Mouse (Mus musculus) intestine, embryonic 14.5 days (tissue): ENCODE measurements around the gene Zfp976. TPM values are rescaled to one million over a fixed set of nuclear protein-coding genes. Genes with fewer than 3 reads are reported as not detected.
"Not testable (repeated sequence)": the region's sequence is repeated elsewhere in the genome, so short reads cannot be mapped to it uniquely, and the experiment has no call there.

Experiments used
- ATAC-seq: fragments of 200-750 bp; cut with Nextera tagmentation; replicated peaks from 2 replicates; pipeline ENCODE4 v1.8.0; 2017; ENCODE audit warnings: low read depth, moderate number of reproducible peaks, moderate TSS enrichment, moderate library complexity; ENCODE audit not compliant: low FRiP score, low TSS enrichment
- DNase-seq: peaks from one replicate; pipeline ENCODE4 v3.0.0-alpha.2; 2018; ENCODE audit warnings: low spot score
- H3K27ac ChIP-seq: fragments of 300-500 bp; sonication (generic); 2 replicates; pipeline ENCODE4 v1.5.1; 2014; ENCODE audit warnings: low read depth, mild to moderate bottlenecking, control low read depth
- H3K27me3 ChIP-seq: fragments of 300-500 bp; sonication (generic); replicated peaks from 2 replicates; pipeline ENCODE4 v1.6.1; 2014; ENCODE audit warnings: low read length, control low read depth; ENCODE audit not compliant: control insufficient read depth, insufficient read depth
- H3K36me3 ChIP-seq: fragments of 300-500 bp; sonication (generic); 2 replicates; pipeline ENCODE4 v1.6.1; 2014; ENCODE audit warnings: low read length, control low read depth; ENCODE audit not compliant: control insufficient read depth, insufficient read depth
- H3K4me1 ChIP-seq: fragments of 300-500 bp; sonication (generic); replicated peaks from 2 replicates; pipeline ENCODE4 v1.6.1; 2014; ENCODE audit warnings: low read length, control low read depth, mixed read lengths; ENCODE audit not compliant: control insufficient read depth, insufficient read depth
- H3K4me2 ChIP-seq: fragments of 300-500 bp; sonication (generic); 2 replicates; pipeline ENCODE4 v1.6.1; 2014; ENCODE audit warnings: low read length
- H3K4me3 ChIP-seq: fragments of 300-500 bp; sonication (generic); 2 replicates; pipeline ENCODE4 v1.5.1; 2014; ENCODE audit warnings: low read depth, low read length, control low read depth, mixed read lengths
- H3K9ac ChIP-seq: fragments of 300-500 bp; sonication (generic); 2 replicates; pipeline ENCODE4 v1.6.1; 2014; ENCODE audit warnings: mild to moderate bottlenecking, low read length
- H3K9me3 ChIP-seq: fragments of 300-500 bp; sonication (generic); 2 replicates; pipeline ENCODE4 v1.6.1; 2016; ENCODE audit warnings: low read length, control low read depth; ENCODE audit not compliant: control insufficient read depth
- WGBS: fragments of 180-500 bp; shearing (Covaris S2); extraction: QIAGEN DNeasy Blood & Tissue Kit; methylation state at CpG from one replicate; pipeline ENCODE4 v1.1.7; 2014; 5-methylcytosine and 5-hydroxymethylcytosine counted together
- microRNA-seq: library from miRNA; unstranded; fragments of <30 nt; microRNA quantifications from one replicate; pipeline ENCODE4, GENCODE M21; 2016
- polyA plus RNA-seq: library from polyadenylated mRNA; unstranded; fragments of >200 nt; fragmentation: Nextera tagmentation; extraction: Ambion mirVana; gene quantifications from 2 replicates; pipeline ENCODE4 v1.2.1, GENCODE M21; 2014

The Zfp976 gene
- polyA plus RNA-seq, 1 experiment from 2014 or later = 2.4 TPM

GRCm38 (mm10) chr7:42592413-42592812, 50.0 kb downstream of the Zfp976 start, which contains the start of gene Zfp977:
Gene Zfp977 (minus strand): TSS chr7:42592547.
- not testable (repeated sequence) for ATAC-seq, H3K4me1 ChIP-seq
- WGBS = 88% methylated on average over 11 of the region's 11 CpGs

GRCm38 (mm10) chr7:42591311-42591710, 51.1 kb downstream of the Zfp976 start:
- H3K27me3 ChIP-seq, H3K4me3 ChIP-seq, H3K9ac ChIP-seq, H3K36me3 ChIP-seq, H3K27ac ChIP-seq, H3K4me1 ChIP-seq, ATAC-seq, H3K9me3 ChIP-seq, DNase-seq, H3K4me2 ChIP-seq: not testable (repeated sequence)

More at GRCm38 (mm10) chr7:42592413-42592812, 50.0 kb downstream of the Zfp976 start, which contains the start of gene Zfp977:
- H3K9me3 ChIP-seq, H3K27ac ChIP-seq, H3K27me3 ChIP-seq, H3K4me3 ChIP-seq, H3K9ac ChIP-seq, H3K36me3 ChIP-seq, DNase-seq, H3K4me2 ChIP-seq: not testable (repeated sequence)

DNA sequence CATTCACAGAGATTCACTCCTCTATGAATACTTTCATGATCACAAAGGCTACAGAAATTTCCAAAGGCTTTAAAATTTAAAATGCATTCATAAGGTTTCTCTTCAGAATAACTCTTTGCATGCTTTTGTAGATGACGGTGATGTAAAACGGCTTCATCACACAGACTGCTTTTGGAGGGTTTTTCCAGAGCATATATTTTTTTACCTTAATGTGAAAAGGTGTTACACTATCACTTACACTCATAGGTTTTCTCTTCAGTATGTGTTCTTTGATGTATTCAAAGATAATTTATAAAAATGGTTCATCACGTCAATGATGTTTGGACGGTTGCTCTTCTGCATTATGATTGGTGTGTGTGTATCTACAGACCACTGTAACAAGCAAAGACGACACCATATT, 63.9 kb downstream of the Zfp976 start, which contains the start of gene Gm21028:
Gene Gm21028 (minus strand): TSS at position 101 of the 400 bp plus-strand sequence.
- Histone ChIP-seq H3K27me3 (no peaks in the 10 kb centered on the region), H3K9me3 (peaks cover 42% of the 10 kb centered on the region), H3K4me3 (no peak within 1 kb of the TSS), H3K4me1 (no peaks in the 10 kb centered on the region), H3K4me2 (no peak within 1 kb of the TSS), H3K36me3 (peaks cover 7% of the 10 kb centered on the region; the same call in 1 of the 2 replicates), H3K27ac (no peak within 1 kb of the TSS), H3K9ac (no peak within 1 kb of the TSS)
- 95% methylated on average over 5 of the region's 5 CpGs for WGBS
- ATAC-seq (no peak), DNase-seq (no peak)

Small RNA genes lying within 50 kb of the gene (microRNA-seq; reads per million reads assigned to microRNA genes)
- not detected for gene Gm24938

Other genes with a start within 250 kb of the Zfp976 start
- not detected in 2 replicates for gene 4933421I07Rik, start 194.5 kb downstream of the Zfp976 start, polyA plus RNA-seq
- 10.6 and 12.8 TPM in 2 replicates for gene Zfp141, start 136.8 kb downstream of the Zfp976 start, polyA plus RNA-seq
- not detected in 2 replicates for gene Gm21028, start 64.0 kb downstream of the Zfp976 start, polyA plus RNA-seq
- gene Zfp977, start 50.0 kb downstream of the Zfp976 start, polyA plus RNA-seq = 2.1 and 2.7 TPM in 2 replicates
- 7.9 and 8.9 TPM in 2 replicates for gene Zfp975, start 50.2 kb upstream of the Zfp976 start, polyA plus RNA-seq
- not detected in 2 replicates for gene Gm17067, start 84.4 kb upstream of the Zfp976 start, polyA plus RNA-seq
- not detected in 2 replicates for gene Vmn2r62, start 150.9 kb upstream of the Zfp976 start, polyA plus RNA-seq
- gene Gm2381, start 224.6 kb upstream of the Zfp976 start, polyA plus RNA-seq = not detected in 2 replicates